Mouse (Mus musculus): ENCODE data around the gene Ric8b. TPM values are rescaled to one million over a fixed set of nuclear protein-coding genes. Genes with fewer than 3 reads are reported as not detected.

The Ric8b gene
- total RNA-seq, 2 experiments from 2014 or later, result 31.6 to 37.6 TPM

GRCm38 (mm10) chr10:85001920-85002319, 84.5 kb downstream of the Ric8b start:
- intact Hi-C loops (cut with DNase I), result no loop called here
- peak in 1 of 2 experiments; percentile 43 for DNase-seq

GRCm38 (mm10) chr10:85003190-85004026, 86.0 kb downstream of the Ric8b start:
- intact Hi-C loops (cut with DNase I), result no loop called here

GRCm38 (mm10) chr10:85006573-85007310, 89.3 kb downstream of the Ric8b start:
- intact Hi-C loops (cut with DNase I), result no loop called here
- no peak for DNase-seq

More at GRCm38 (mm10) chr10:85003190-85004026, 86.0 kb downstream of the Ric8b start:
- no peak for DNase-seq

- intact Hi-C loops (cut with DNase I), result no loop called here
- no peak for DNase-seq
Measured at GRCm38 (mm10) chr10:85007861-85008840, 90.7 kb downstream of the Ric8b start.

GRCm38 (mm10) chr10:85011066-85011465, 93.7 kb downstream of the Ric8b start:
- no peak for DNase-seq
- intact Hi-C loops (cut with DNase I), result no loop called here

- intact Hi-C loops (cut with DNase I), result loop anchor here (2.0 kb wide), 1 partner anchor 33 kb away; no protein-coding TSS in a partner anchor
- no peak for DNase-seq
Measured at GRCm38 (mm10) chr10:85013464-85013863, 96.0 kb downstream of the Ric8b start.

- intact Hi-C loops (cut with DNase I), result loop anchor here (2.0 kb wide), 1 partner anchor 33 kb away; no protein-coding TSS in a partner anchor
- no peak for DNase-seq
Measured at GRCm38 (mm10) chr10:85013924-85014428, 96.6 kb downstream of the Ric8b start.

- no peak for DNase-seq
- intact Hi-C loops (cut with DNase I), result no loop called here
Measured at GRCm38 (mm10) chr10:85014456-85014976, 97.1 kb downstream of the Ric8b start.

GRCm38 (mm10) chr10:85022647-85023312, 105.4 kb downstream of the Ric8b start:
- intact Hi-C loops (cut with DNase I), result no loop called here
- DNase-seq, result no peak

GRCm38 (mm10) chr10:85023313-85023666, 105.9 kb downstream of the Ric8b start:
- intact Hi-C loops (cut with DNase I), result no loop called here

GRCm38 (mm10) chr10:85025799-85026424, 108.5 kb downstream of the Ric8b start:
- intact Hi-C loops (cut with DNase I), result no loop called here

More at GRCm38 (mm10) chr10:85023313-85023666, 105.9 kb downstream of the Ric8b start:
- no peak for DNase-seq

GRCm38 (mm10) chr10:85027619-85028175, 110.3 kb downstream of the Ric8b start:
- intact Hi-C loops (cut with DNase I), result no loop called here
- peak; percentile 37 to 59 for DNase-seq

More at GRCm38 (mm10) chr10:85025799-85026424, 108.5 kb downstream of the Ric8b start:
- DNase-seq, result no peak

GRCm38 (mm10) chr10:85035131-85035725, 117.8 kb downstream of the Ric8b start:
- intact Hi-C loops (cut with DNase I), result no loop called here
- DNase-seq, result no peak

- DNase-seq, result no peak
- intact Hi-C loops (cut with DNase I), result no loop called here
Measured at GRCm38 (mm10) chr10:85038147-85038546, 120.7 kb downstream of the Ric8b start.

- DNase-seq, result no peak
- intact Hi-C loops (cut with DNase I), result no loop called here
Measured at GRCm38 (mm10) chr10:85038852-85039251, 121.4 kb downstream of the Ric8b start.

GRCm38 (mm10) chr10:85044191-85044711, 126.8 kb downstream of the Ric8b start:
- intact Hi-C loops (cut with DNase I), result loop anchor here (5.0 kb wide), 1 partner anchor 207 kb away; no protein-coding TSS in a partner anchor
- no peak for DNase-seq

Data from gastrocnemius, postnatal 36 days (tissue).